Mouse (Mus musculus): ENCODE measurements around the gene Tnfrsf9.
A peak's percentile ranks its signal among the peaks of the same experiment; 100 is the strongest.
"Not testable (repeated sequence)": the region's sequence is repeated elsewhere in the genome, so short reads cannot be mapped to it uniquely, and the experiment has no call there.

Tnfrsf9 gene

GRCm38 (mm10) chr4:150914290-150914733 is at the start of gene Tnfrsf9, which contains the start of gene Park7:
Gene Tnfrsf9 (plus strand): TSS chr4:150914562.
Gene Park7 (minus strand): TSS chr4:150914437.
- peak; percentile 94 for DNase-seq (ENCODE audit: low spot score)

- DNase-seq (ENCODE audit: low spot score), result no peak
Observed at GRCm38 (mm10) chr4:150865371-150865770, 49.0 kb upstream of the Tnfrsf9 start.

GRCm38 (mm10) chr4:150866069-150866468 is 48.3 kb upstream of the Tnfrsf9 start:
- DNase-seq (ENCODE audit: low spot score), result no peak

- no peak for DNase-seq (ENCODE audit: low spot score)
Observed at GRCm38 (mm10) chr4:150866494-150866893, 47.9 kb upstream of the Tnfrsf9 start.

- DNase-seq (ENCODE audit: low spot score), result no peak
Observed at GRCm38 (mm10) chr4:150868161-150868560, 46.2 kb upstream of the Tnfrsf9 start.

GRCm38 (mm10) chr4:150868859-150869258 is 45.5 kb upstream of the Tnfrsf9 start:
- no peak for DNase-seq (ENCODE audit: low spot score)

- no peak for DNase-seq (ENCODE audit: low spot score)
Observed at GRCm38 (mm10) chr4:150869276-150870197, 44.8 kb upstream of the Tnfrsf9 start.

- DNase-seq (ENCODE audit: low spot score), result no peak
Observed at GRCm38 (mm10) chr4:150870963-150871391, 43.4 kb upstream of the Tnfrsf9 start.

GRCm38 (mm10) chr4:150871392-150872138 is 42.8 kb upstream of the Tnfrsf9 start:
- no peak for DNase-seq (ENCODE audit: low spot score)

- no peak for DNase-seq (ENCODE audit: low spot score)
Observed at GRCm38 (mm10) chr4:150872139-150872651, 42.2 kb upstream of the Tnfrsf9 start.

GRCm38 (mm10) chr4:150872681-150873080 is 41.7 kb upstream of the Tnfrsf9 start:
- DNase-seq (ENCODE audit: low spot score), result no peak

GRCm38 (mm10) chr4:150874416-150874815 is 39.9 kb upstream of the Tnfrsf9 start:
- DNase-seq (ENCODE audit: low spot score), result not testable (repeated sequence)

- DNase-seq (ENCODE audit: low spot score), result no peak
Observed at GRCm38 (mm10) chr4:150875393-150875792, 39.0 kb upstream of the Tnfrsf9 start.

- no peak for DNase-seq (ENCODE audit: low spot score)
Observed at GRCm38 (mm10) chr4:150879631-150880030, 34.7 kb upstream of the Tnfrsf9 start.

- DNase-seq (ENCODE audit: low spot score), result no peak
Observed at GRCm38 (mm10) chr4:150880364-150880763, 34.0 kb upstream of the Tnfrsf9 start.

- DNase-seq (ENCODE audit: low spot score), result no peak
Observed at GRCm38 (mm10) chr4:150882632-150883031, 31.7 kb upstream of the Tnfrsf9 start.

- DNase-seq (ENCODE audit: low spot score), result no peak
Observed at GRCm38 (mm10) chr4:150887903-150888302, 26.5 kb upstream of the Tnfrsf9 start.

- DNase-seq (ENCODE audit: low spot score), result no peak
Observed at GRCm38 (mm10) chr4:150888492-150888891, 25.9 kb upstream of the Tnfrsf9 start.

- no peak for DNase-seq (ENCODE audit: low spot score)
Observed at GRCm38 (mm10) chr4:150889273-150889954, 24.9 kb upstream of the Tnfrsf9 start.

- DNase-seq (ENCODE audit: low spot score), result no peak
Observed at GRCm38 (mm10) chr4:150889955-150890315, 24.4 kb upstream of the Tnfrsf9 start.

- DNase-seq (ENCODE audit: low spot score), result no peak
Observed at GRCm38 (mm10) chr4:150891308-150891707, 23.1 kb upstream of the Tnfrsf9 start.
